Mouse (Mus musculus): ENCODE measurements at regions not wholly inside any gene's neighbourhood (a gene's known extent, or its start where the extent isn't known, plus 50 kb on each side); places are given as distances from the start of the nearest gene placed in this dataset.

DNA sequence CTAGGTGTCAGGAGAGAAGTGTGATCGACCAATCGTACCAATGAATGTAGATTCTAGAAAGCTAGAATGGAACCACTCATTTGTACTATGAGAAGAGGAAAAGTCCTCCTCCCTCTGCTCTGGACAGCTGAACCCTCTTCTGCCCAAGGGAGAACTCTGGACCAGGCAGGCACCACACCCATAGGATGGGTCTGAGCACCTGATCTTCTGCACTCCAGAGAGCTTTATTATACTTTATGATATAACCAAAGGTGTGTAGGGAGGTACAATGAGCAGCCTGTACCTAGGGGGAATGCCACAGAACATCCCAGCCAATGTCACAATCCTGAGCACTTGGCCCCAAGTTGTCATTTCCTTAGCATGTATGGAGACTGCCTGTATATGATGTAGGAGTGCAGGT lies 352.5 kb upstream of the Zmiz1 start:
- TF ChIP-seq MAFK (IDR thresholded peaks at IDR 0.05; ENCODE audit: insufficient read depth, low read depth, low read length) (no peak), ZC3H11A (IDR thresholded peaks at IDR 0.05; ENCODE audit: borderline replicate concordance, low read depth, low read length) (no peak), ZNF384 (IDR thresholded peaks at IDR 0.05; ENCODE audit: low read depth, low read length) (no peak), HCFC1 (IDR thresholded peaks at IDR 0.05; ENCODE audit: borderline replicate concordance, insufficient read depth, low read length) (no peak)
